Mouse (Mus musculus) limb, embryonic 14.5 days (tissue): Measurements from ENCODE around the gene Rara. TPM values are rescaled to one million over a fixed set of nuclear protein-coding genes. Genes with fewer than 3 reads are reported as not detected.
"Not testable (repeated sequence)": the region's sequence is repeated elsewhere in the genome, so short reads cannot be mapped to it uniquely, and the experiment has no call there.

ENCODE experiments used
- ATAC-seq: fragments of 200-750 bp; cut with Nextera tagmentation; 2 replicates; pipeline ENCODE4 v1.8.0; 2017; ENCODE audit warnings: low read depth, moderate number of reproducible peaks, moderate TSS enrichment; ENCODE audit not compliant: low FRiP score
- DNase-seq: peaks from one replicate; pipeline ENCODE4 v3.0.0-alpha.2; 2015; ENCODE audit warnings: low spot score
- H3K27ac ChIP-seq: fragments of 300-500 bp; sonication (generic); replicated peaks from 2 replicates; pipeline ENCODE4 v1.5.1; 2014; ENCODE audit warnings: low read depth, mild to moderate bottlenecking, low read length, moderate library complexity, mixed read lengths
- H3K27me3 ChIP-seq: fragments of 300-500 bp; sonication (generic); 2 replicates; pipeline ENCODE4 v1.6.1; 2014; ENCODE audit warnings: low read length, mixed read lengths; ENCODE audit not compliant: control insufficient read depth, insufficient read depth
- H3K36me3 ChIP-seq: fragments of 300-500 bp; sonication (generic); 2 replicates; pipeline ENCODE4 v1.6.1; 2014; ENCODE audit warnings: mild to moderate bottlenecking, low read length, moderate library complexity, mixed read lengths; ENCODE audit not compliant: control insufficient read depth, insufficient read depth
- H3K4me1 ChIP-seq: fragments of 300-500 bp; sonication (generic); 2 replicates; pipeline ENCODE4 v1.6.1; 2014; ENCODE audit warnings: antibody characterized with exemption, low read length, mixed read lengths; ENCODE audit not compliant: control insufficient read depth, insufficient read depth
- H3K4me2 ChIP-seq: fragments of 300-500 bp; sonication (generic); replicated peaks from 2 replicates; pipeline ENCODE4 v1.6.1; 2014; ENCODE audit warnings: low read depth, mild to moderate bottlenecking, low read length, moderate library complexity; ENCODE audit not compliant: severe bottlenecking
- H3K4me3 ChIP-seq: fragments of 300-500 bp; sonication (generic); replicated peaks from 2 replicates; pipeline ENCODE4 v1.5.1; 2014; ENCODE audit warnings: low read length
- H3K9ac ChIP-seq: fragments of 300-500 bp; sonication (generic); 2 replicates; pipeline ENCODE4 v1.6.1; 2014; ENCODE audit warnings: mild to moderate bottlenecking, low read depth, low read length, moderate library complexity; ENCODE audit not compliant: severe bottlenecking
- H3K9me3 ChIP-seq: fragments of 300-500 bp; sonication (generic); 2 replicates; pipeline ENCODE4 v1.6.1; 2016; ENCODE audit warnings: low read length; ENCODE audit not compliant: control insufficient read depth
- POLR2A ChIP-seq: fragments of 200-500 bp; IDR thresholded peaks from 2 replicates; pipeline ENCODE4 v1.8.0; 2012; ENCODE audit warnings: inconsistent platforms, mild to moderate bottlenecking, moderate library complexity, borderline replicate concordance; ENCODE audit not compliant: insufficient read depth, insufficient read length; ENCODE audit errors: extremely low read depth
- WGBS: fragments of 180-500 bp; shearing (Covaris S2); extraction: QIAGEN DNeasy Blood & Tissue Kit; methylation state at CpG from one replicate; pipeline ENCODE4 v1.1.7; 2014; 5-methylcytosine and 5-hydroxymethylcytosine counted together
- polyA plus RNA-seq, 2 experiments: library from polyadenylated mRNA; depleted of rRNA in 1 of 2; stranded (reverse) in 1 of 2; unstranded in 1 of 2; fragments of >200 nt; fragmentation: Nextera tagmentation in 1 of 2; extraction: Ambion mirVana in 1 of 2; gene quantifications; 2 replicates each; pipeline versions ENCODE4 v1.2.1 to v1.2.3; 2012 to 2014

The Rara gene
- polyA plus RNA-seq, 2 experiments = 39.8 to 52.4 TPM

DNA sequence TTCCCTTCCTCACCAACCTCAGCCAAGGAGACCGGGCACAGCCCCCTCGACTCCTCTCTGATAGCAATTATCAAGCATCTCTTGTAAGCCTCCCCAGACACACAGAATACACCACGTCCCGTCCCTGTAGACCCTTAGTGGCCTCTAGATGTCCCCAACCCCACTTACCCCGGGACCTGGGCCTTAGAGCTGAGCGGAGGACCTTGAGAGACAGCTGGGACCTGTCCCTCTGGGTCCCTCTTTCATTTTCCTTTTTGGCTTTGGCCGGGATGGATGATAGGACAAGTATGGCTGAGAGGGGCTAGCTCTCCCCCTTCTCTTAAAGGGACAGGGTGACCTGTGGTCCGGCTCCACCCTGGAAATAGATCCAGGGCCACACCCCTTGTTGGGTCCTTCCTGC lies 55.9 kb downstream of the Rara start:
- no peak overlapping the region for H3K27ac ChIP-seq
- DNase-seq = no peak
- H3K4me2 ChIP-seq = no peak overlapping the region
- no peak for ATAC-seq
- H3K4me3 ChIP-seq = no peak overlapping the region
- no peaks in the 10 kb centered on the region for H3K36me3 ChIP-seq
- H3K4me1 ChIP-seq = peaks cover 11% of the 10 kb centered on the region; the same call in 1 of the 2 replicates
- WGBS = 49% methylated on average over 8 of the region's 8 CpGs
- H3K9me3 ChIP-seq = no peaks in the 10 kb centered on the region
- no peak for TF ChIP-seq POLR2A
- H3K27me3 ChIP-seq = no peaks in the 10 kb centered on the region
- no peak overlapping the region for H3K9ac ChIP-seq

DNA sequence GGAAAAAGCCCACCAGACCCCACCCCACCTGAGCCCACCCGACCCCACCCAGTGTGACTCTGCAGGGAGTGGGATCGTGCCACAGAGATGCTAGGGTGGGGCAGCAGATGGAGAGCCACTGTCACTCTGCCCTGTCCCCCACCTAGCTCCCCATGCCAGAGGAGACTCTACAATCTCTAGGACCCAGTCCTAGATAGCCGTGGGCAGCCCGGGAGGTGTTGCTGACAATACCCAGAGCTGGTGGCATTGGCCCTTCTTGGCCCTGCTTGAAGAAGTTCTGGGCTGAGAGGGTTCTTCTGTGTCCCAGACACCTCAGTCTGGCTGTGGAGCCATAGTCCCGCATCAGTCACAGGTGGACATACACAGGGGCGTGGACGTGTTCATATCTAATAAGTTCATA lies 57.9 kb downstream of the Rara start:
- no peaks in the 10 kb centered on the region for H3K9me3 ChIP-seq
- no peak overlapping the region for H3K4me3 ChIP-seq
- WGBS = 83% methylated on average over 7 of the region's 7 CpGs
- DNase-seq (no peak), ATAC-seq (no peak)
- peaks cover 6% of the 10 kb centered on the region; the same call in 1 of the 2 replicates for H3K4me1 ChIP-seq
- TF ChIP-seq POLR2A = no peak
- H3K4me2 ChIP-seq = no peak overlapping the region
- no peaks in the 10 kb centered on the region for H3K27me3 ChIP-seq
- H3K27ac ChIP-seq = no peak overlapping the region
- no peak overlapping the region for H3K9ac ChIP-seq
- H3K36me3 ChIP-seq = no peaks in the 10 kb centered on the region

DNA sequence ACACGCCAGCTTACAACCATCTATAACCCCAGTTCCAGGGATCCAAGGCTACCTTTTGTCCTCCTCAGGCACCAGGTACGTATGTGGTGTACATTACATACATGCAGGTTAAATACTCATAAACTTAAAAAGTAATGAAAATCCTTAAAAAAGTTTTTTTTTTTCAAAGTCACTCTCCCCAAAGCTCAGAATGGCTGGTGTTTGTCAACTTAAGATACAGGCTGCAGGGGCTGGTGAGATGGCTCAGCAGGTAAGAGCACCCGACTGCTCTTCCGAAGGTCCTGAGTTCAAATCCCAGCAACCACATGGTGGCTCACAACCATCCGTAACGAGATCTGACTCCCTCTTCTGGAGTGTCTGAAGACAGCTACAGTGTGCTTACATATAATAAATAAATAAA lies 60.6 kb downstream of the Rara start:
- not testable (repeated sequence) for DNase-seq, H3K4me1 ChIP-seq, H3K27me3 ChIP-seq, H3K4me3 ChIP-seq, H3K27ac ChIP-seq, H3K4me2 ChIP-seq, H3K9ac ChIP-seq, ATAC-seq, H3K9me3 ChIP-seq
- H3K36me3 ChIP-seq = peaks cover 13% of the 10 kb centered on the region
- WGBS = 94% methylated on average over 4 of the region's 6 CpGs

DNA sequence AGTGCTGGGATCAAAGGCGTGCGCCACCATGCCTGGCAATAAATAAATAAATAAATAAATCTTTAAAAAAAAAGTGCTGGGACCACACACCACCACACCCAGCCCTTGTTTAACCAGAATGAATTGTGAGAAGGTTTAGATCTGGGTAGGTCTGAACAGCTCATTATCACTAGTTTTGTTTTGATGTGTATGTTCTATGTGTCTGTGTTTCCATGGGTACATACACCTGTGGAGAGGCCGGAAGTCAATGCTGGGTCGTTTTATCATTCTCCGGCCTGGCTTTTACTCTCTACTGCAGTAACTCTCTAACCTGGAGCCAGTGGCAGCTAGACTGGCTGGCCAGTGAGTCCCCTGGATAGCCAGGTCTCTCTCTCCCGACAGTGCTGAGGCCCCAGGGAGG lies 63.2 kb downstream of the Rara start:
- H3K27ac ChIP-seq = no peak overlapping the region
- TF ChIP-seq POLR2A = no peak
- no peaks in the 10 kb centered on the region for H3K27me3 ChIP-seq
- DNase-seq = no peak
- peaks cover 38% of the 10 kb centered on the region for H3K36me3 ChIP-seq
- 83% methylated on average over 6 of the region's 6 CpGs for WGBS
- no peak for ATAC-seq
- no peaks in the 10 kb centered on the region for H3K9me3 ChIP-seq
- no peaks in the 10 kb centered on the region for H3K4me1 ChIP-seq
- H3K4me2 ChIP-seq = no peak overlapping the region
- no peak overlapping the region for H3K9ac ChIP-seq
- no peak overlapping the region for H3K4me3 ChIP-seq

DNA sequence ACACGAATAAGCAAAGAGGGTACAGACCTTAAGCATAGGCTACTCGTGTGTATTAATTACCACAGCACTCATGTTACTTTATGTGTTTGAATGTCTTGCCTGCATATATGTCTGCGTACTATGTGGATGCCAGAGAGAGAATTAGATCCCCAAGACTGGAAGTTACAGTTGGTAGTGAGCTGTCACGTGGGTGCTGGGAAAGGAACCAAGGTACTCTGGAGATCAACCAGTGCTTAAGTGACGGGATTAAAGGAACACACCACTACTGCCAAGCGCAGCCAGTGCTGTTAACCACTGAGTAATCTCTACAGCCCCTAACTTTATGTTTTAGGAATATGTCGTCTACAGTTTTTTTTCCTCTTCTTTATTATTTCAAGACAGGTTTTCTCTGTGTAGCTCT lies 68.4 kb downstream of the Rara start:
- no peaks in the 10 kb centered on the region for H3K9me3 ChIP-seq
- H3K36me3 ChIP-seq = peaks cover 84% of the 10 kb centered on the region
- no peak overlapping the region for H3K9ac ChIP-seq
- H3K27ac ChIP-seq = no peak overlapping the region
- H3K4me2 ChIP-seq = no peak overlapping the region
- no peak for DNase-seq
- no peak for TF ChIP-seq POLR2A
- no peak overlapping the region for H3K4me3 ChIP-seq
- ATAC-seq = no peak
- no peaks in the 10 kb centered on the region for H3K27me3 ChIP-seq
- WGBS = 95% methylated on average over 7 of the region's 7 CpGs
- no peaks in the 10 kb centered on the region for H3K4me1 ChIP-seq

DNA sequence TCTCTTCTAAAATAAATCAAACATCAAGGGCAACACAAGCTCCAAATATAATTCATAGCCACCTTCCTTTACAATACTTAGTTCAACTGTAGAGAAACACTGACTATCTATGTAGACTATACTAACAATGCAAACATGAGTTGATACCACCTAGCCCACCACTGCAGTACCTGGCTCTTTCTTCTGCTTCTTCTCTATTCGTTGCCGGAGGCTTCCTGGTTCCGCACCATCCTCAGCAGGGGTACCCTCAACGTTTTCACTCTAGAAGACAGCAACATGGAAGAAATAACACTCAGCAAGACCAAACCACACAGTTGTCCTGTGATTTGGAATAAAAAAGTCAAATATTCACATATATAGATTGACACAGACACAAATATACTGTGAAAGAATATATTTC lies 70.0 kb downstream of the Rara start:
- TF ChIP-seq POLR2A = no peak
- WGBS = 92% methylated on average over 4 of the region's 4 CpGs
- Histone ChIP-seq H3K36me3 (peaks cover 94% of the 10 kb centered on the region), H3K9ac (no peak overlapping the region), H3K9me3 (no peaks in the 10 kb centered on the region), H3K4me2 (no peak overlapping the region), H3K4me3 (no peak overlapping the region), H3K27me3 (no peaks in the 10 kb centered on the region), H3K4me1 (no peaks in the 10 kb centered on the region), H3K27ac (no peak overlapping the region)
- DNase-seq (no peak), ATAC-seq (no peak)
